Mouse (Mus musculus): ENCODE data around the gene Mybph.

- no peak for TF ChIP-seq CTCF (IDR thresholded peaks at IDR 0.05; ENCODE audit: insufficient read depth, low read length)
- no peak for TF ChIP-seq POLR2A (IDR thresholded peaks at IDR 0.05; ENCODE audit: borderline replicate concordance, extremely low read depth, low read depth, low read length)
Measured at GRCm38 (mm10) chr1:134212351-134212750, 19.1 kb downstream of the Mybph start.
